Mouse (Mus musculus): ENCODE measurements at regions not wholly inside any gene's neighbourhood (a gene's known extent, or its start where the extent isn't known, plus 50 kb on each side); places are given as distances from the start of the nearest gene placed in this dataset.
A peak's percentile ranks its signal among the peaks of the same experiment; 100 is the strongest.

GRCm38 (mm10) chr7:61939971-61940705, 406.2 kb upstream of the Ndn start:
- peak overlapping the region; percentile 76; the same call in 1 of the 2 replicates for H3K27ac ChIP-seq (ENCODE audit: low read depth, low read length)
- DNase-seq (ENCODE audit: low spot score) (peak; percentile 52), ATAC-seq (replicated peaks; ENCODE audit: low FRiP score) (peak; percentile 97)
- H3K27me3 ChIP-seq (ENCODE audit: control insufficient read depth, insufficient read depth, low read length) = no peaks in the 10 kb centered on the region
- no peaks in the 10 kb centered on the region for H3K36me3 ChIP-seq (ENCODE audit: control insufficient read depth, insufficient read depth, low read length)
- no peak overlapping the region for H3K4me3 ChIP-seq (ENCODE audit: low read depth, low read length)
- no peaks in the 10 kb centered on the region for H3K4me1 ChIP-seq (replicated peaks; ENCODE audit: control insufficient read depth, insufficient read depth, low read length)
- peak overlapping the region; percentile 12; the same call in 1 of the 2 replicates for H3K4me2 ChIP-seq (ENCODE audit: low read depth, low read length, severe bottlenecking)
- 0 out of 2 replicates have a peak overlapping the region, but pooled peaks have one; percentile 21 for H3K9ac ChIP-seq (ENCODE audit: low read length)
- H3K9me3 ChIP-seq (ENCODE audit: control insufficient read depth, low read length) = no peaks in the 10 kb centered on the region; the same call in 1 of the 2 replicates
- whole genome bisulfite sequencing = 42% methylated on average over 6 of the region's 6 CpGs

DNA sequence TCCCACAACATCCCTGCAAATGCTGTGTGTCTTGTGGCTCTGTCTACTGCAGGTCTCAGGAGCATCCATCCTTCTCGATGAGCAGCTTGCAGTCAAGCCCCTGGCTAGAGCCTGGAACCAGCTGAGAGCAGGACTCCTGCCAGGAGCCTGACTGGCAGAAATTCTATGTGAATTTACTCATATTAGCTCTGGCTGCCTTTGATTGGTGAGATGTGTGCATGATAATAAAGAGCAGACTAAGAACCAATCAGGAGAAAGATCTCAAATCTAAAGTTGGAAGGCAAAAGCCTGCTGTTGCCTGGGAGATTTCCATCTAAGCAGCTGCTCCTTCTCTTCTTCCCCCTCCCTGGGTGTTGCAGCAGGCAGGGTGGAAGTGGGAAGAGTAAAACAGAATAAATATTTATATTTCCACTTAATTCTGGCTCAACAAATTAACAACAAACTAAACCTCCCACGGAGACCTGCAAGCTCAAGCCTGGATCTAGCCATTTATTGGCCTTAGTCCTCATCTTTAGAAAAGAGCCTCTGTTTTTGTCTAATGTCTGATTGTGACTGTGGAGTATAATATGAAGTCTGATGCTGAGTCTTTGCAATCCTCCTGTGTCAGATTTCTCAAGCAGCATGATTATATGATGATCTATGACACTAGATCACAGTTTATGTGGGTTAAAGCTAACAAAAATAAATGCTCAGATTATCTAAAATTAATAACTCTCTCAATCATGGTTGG, 364.0 kb upstream of the Ndn start:
- Histone ChIP-seq H3K27me3 (ENCODE audit: control insufficient read depth, insufficient read depth, low read length) (no peaks in the 10 kb centered on the region), H3K4me1 (replicated peaks; ENCODE audit: control insufficient read depth, insufficient read depth, low read length) (no peaks in the 10 kb centered on the region), H3K4me2 (ENCODE audit: low read depth, low read length, severe bottlenecking) (no peak overlapping the region), H3K36me3 (ENCODE audit: control insufficient read depth, insufficient read depth, low read length) (no peaks in the 10 kb centered on the region), H3K27ac (ENCODE audit: low read depth, low read length) (no peak overlapping the region), H3K9ac (ENCODE audit: low read length) (no peak overlapping the region), H3K9me3 (ENCODE audit: control insufficient read depth, low read length) (no peaks in the 10 kb centered on the region), H3K4me3 (ENCODE audit: low read depth, low read length) (no peak overlapping the region)
- WGBS = 49% methylated on average over 2 of the region's 2 CpGs
- ATAC-seq (replicated peaks; ENCODE audit: low FRiP score) (peak; percentile 69), DNase-seq (ENCODE audit: low spot score) (no peak)

GRCm38 (mm10) chr7:62026635-62027034, 319.7 kb upstream of the Ndn start:
- Histone ChIP-seq H3K4me3 (ENCODE audit: low read depth, low read length) (no peak overlapping the region), H3K36me3 (ENCODE audit: control insufficient read depth, insufficient read depth, low read length) (no peaks in the 10 kb centered on the region), H3K4me2 (ENCODE audit: low read depth, low read length, severe bottlenecking) (no peak overlapping the region), H3K27ac (ENCODE audit: low read depth, low read length) (no peak overlapping the region), H3K9ac (ENCODE audit: low read length) (no peak overlapping the region), H3K27me3 (ENCODE audit: control insufficient read depth, insufficient read depth, low read length) (no peaks in the 10 kb centered on the region), H3K4me1 (replicated peaks; ENCODE audit: control insufficient read depth, insufficient read depth, low read length) (no peaks in the 10 kb centered on the region), H3K9me3 (ENCODE audit: control insufficient read depth, low read length) (no peaks in the 10 kb centered on the region; the same call in 1 of the 2 replicates)
- 69% methylated on average over 3 of the region's 3 CpGs for WGBS
- ATAC-seq (replicated peaks; ENCODE audit: low FRiP score) (peak; percentile 60; the same call in 1 of the 2 replicates), DNase-seq (ENCODE audit: low spot score) (no peak)

DNA sequence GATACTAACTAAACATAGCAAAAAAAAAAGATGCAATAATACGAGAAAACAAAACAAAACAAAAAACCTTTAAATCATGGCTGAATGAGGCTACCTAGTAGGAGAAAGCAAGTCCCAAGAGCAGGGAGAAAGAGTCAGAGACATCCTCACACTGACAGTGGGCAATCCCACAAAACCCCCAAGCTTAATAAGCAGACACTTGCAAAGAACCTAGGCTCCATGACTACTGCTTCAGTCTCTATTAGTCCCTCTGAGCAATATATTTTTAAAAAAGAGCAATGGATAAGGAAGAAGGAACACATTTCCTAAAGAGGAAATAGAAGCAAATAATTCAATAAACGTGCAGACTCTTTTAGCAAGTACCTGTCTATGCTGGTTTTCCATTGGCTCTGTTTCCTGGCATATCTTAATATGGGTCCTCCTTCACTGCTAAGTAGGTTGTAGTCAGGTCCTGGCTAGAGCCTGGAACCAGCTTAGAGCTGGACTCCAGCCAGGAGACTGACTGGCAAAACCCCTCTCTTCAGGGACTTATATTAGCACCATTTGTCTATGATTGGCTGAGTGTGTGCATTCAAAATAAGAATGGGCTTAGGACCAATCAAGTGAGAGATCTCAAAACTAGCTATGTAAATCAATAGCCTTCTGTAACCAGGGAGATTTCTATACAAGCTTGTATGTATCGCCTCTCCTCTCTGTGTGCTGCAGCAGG, 300.5 kb upstream of the Ndn start:
- no peak overlapping the region for H3K4me2 ChIP-seq (ENCODE audit: low read depth, low read length, severe bottlenecking)
- no peak for DNase-seq (ENCODE audit: low spot score)
- 68% methylated on average over 3 of the region's 3 CpGs for WGBS

DNA sequence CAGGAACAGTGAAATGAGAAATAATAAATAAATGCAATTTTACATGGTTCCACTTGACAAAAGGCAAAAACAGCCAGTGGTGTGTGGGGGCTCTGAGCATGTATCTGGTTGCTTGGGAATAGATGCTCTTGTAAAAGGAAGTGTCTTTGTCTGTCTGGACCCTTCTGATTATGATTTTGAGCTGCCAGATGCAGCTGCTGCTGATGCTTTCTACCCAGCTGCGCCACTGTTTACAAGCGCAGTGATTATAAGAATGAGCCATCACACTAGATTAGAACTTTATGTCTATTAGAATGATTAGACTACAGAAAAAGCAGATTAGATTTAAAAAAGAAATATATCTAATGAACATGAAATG, 299.9 kb upstream of the Ndn start:
- Histone ChIP-seq H3K4me3 (ENCODE audit: low read depth, low read length) (no peak overlapping the region), H3K36me3 (ENCODE audit: control insufficient read depth, insufficient read depth, low read length) (no peaks in the 10 kb centered on the region), H3K27ac (ENCODE audit: low read depth, low read length) (no peak overlapping the region), H3K9me3 (ENCODE audit: control insufficient read depth, low read length) (no peaks in the 10 kb centered on the region), H3K4me1 (replicated peaks; ENCODE audit: control insufficient read depth, insufficient read depth, low read length) (no peaks in the 10 kb centered on the region), H3K27me3 (ENCODE audit: control insufficient read depth, insufficient read depth, low read length) (no peaks in the 10 kb centered on the region), H3K4me2 (ENCODE audit: low read depth, low read length, severe bottlenecking) (no peak overlapping the region), H3K9ac (ENCODE audit: low read length) (no peak overlapping the region)
- DNase-seq (ENCODE audit: low spot score) = no peak
- ATAC-seq (replicated peaks; ENCODE audit: low FRiP score) = peak; percentile 36; the same call in 1 of the 2 replicates
- 78% methylated on average over 2 of the region's 2 CpGs for WGBS

More for the DNA sequence above, 300.5 kb upstream of the Ndn start:
- Histone ChIP-seq H3K27me3 (ENCODE audit: control insufficient read depth, insufficient read depth, low read length) (no peaks in the 10 kb centered on the region), H3K9ac (ENCODE audit: low read length) (no peak overlapping the region), H3K9me3 (ENCODE audit: control insufficient read depth, low read length) (no peaks in the 10 kb centered on the region), H3K4me1 (replicated peaks; ENCODE audit: control insufficient read depth, insufficient read depth, low read length) (no peaks in the 10 kb centered on the region), H3K4me3 (ENCODE audit: low read depth, low read length) (no peak overlapping the region), H3K36me3 (ENCODE audit: control insufficient read depth, insufficient read depth, low read length) (no peaks in the 10 kb centered on the region), H3K27ac (ENCODE audit: low read depth, low read length) (no peak overlapping the region)
- peak; percentile 86 for ATAC-seq (replicated peaks; ENCODE audit: low FRiP score)

- 73% methylated on average over 1 of the region's 1 CpGs for WGBS
- DNase-seq (ENCODE audit: low spot score) (no peak), ATAC-seq (replicated peaks; ENCODE audit: low FRiP score) (no peak)
- Histone ChIP-seq H3K36me3 (ENCODE audit: control insufficient read depth, insufficient read depth, low read length) (no peaks in the 10 kb centered on the region), H3K9me3 (ENCODE audit: control insufficient read depth, low read length) (no peaks in the 10 kb centered on the region), H3K4me3 (ENCODE audit: low read depth, low read length) (no peak overlapping the region), H3K27me3 (ENCODE audit: control insufficient read depth, insufficient read depth, low read length) (no peaks in the 10 kb centered on the region), H3K27ac (ENCODE audit: low read depth, low read length) (no peak overlapping the region), H3K9ac (ENCODE audit: low read length) (no peak overlapping the region), H3K4me2 (ENCODE audit: low read depth, low read length, severe bottlenecking) (no peak overlapping the region), H3K4me1 (replicated peaks; ENCODE audit: control insufficient read depth, insufficient read depth, low read length) (no peaks in the 10 kb centered on the region)
These were observed 267.8 kb upstream of the Ndn start for GRCm38 (mm10) chr7:62078607-62079006.

GRCm38 (mm10) chr7:62085120-62085849, 261.1 kb upstream of the Ndn start:
- DNase-seq (ENCODE audit: low spot score) = peak; percentile 57
- no peaks in the 10 kb centered on the region for H3K36me3 ChIP-seq (ENCODE audit: control insufficient read depth, insufficient read depth, low read length)

More at GRCm38 (mm10) chr7:62085120-62085849, 261.1 kb upstream of the Ndn start:
- Histone ChIP-seq H3K9ac (ENCODE audit: low read length) (no peak overlapping the region), H3K4me3 (ENCODE audit: low read depth, low read length) (no peak overlapping the region), H3K4me2 (ENCODE audit: low read depth, low read length, severe bottlenecking) (no peak overlapping the region), H3K27ac (ENCODE audit: low read depth, low read length) (no peak overlapping the region), H3K9me3 (ENCODE audit: control insufficient read depth, low read length) (no peaks in the 10 kb centered on the region), H3K27me3 (ENCODE audit: control insufficient read depth, insufficient read depth, low read length) (no peaks in the 10 kb centered on the region), H3K4me1 (replicated peaks; ENCODE audit: control insufficient read depth, insufficient read depth, low read length) (no peaks in the 10 kb centered on the region)
- peak; percentile 96 for ATAC-seq (replicated peaks; ENCODE audit: low FRiP score)

Measured in forebrain, embryonic 11.5 days (tissue).